Mouse (Mus musculus): ENCODE measurements around the gene Usp50.

Usp50 gene

GRCm38 (mm10) chr2:126663481-126663880, 119.8 kb downstream of the Usp50 start:
- peak; percentile 37 for DNase-seq (ENCODE audit: low spot score)

All from c-Kit-positive CD71-positive TER-119-positive erythroid progenitor cells, embryonic 14.5 days (primary cell).